Mouse (Mus musculus): ENCODE results near the gene Proser2. TPM values are rescaled to one million over a fixed set of nuclear protein-coding genes. Genes with fewer than 3 reads are reported as not detected.

The Proser2 gene
- polyA plus RNA-seq, 1 experiment: 0.94 TPM

- Histone ChIP-seq H3ac (ENCODE audit: control insufficient read depth, insufficient read length) (no peak overlapping the region), H3K27me3 (ENCODE audit: control insufficient read depth, insufficient read depth, insufficient read length) (no peaks in the 10 kb centered on the region), H3K36me3 (ENCODE audit: control insufficient read depth, insufficient read depth) (no peaks in the 10 kb centered on the region), H3K4me3 (no peak overlapping the region), H3K79me2 (ENCODE audit: control insufficient read depth, insufficient read depth) (no peaks in the 10 kb centered on the region), H3K4me2 (ENCODE audit: low read depth) (no peak overlapping the region)
- TF ChIP-seq POLR2A (IDR thresholded peaks at IDR 0.05; ENCODE audit: insufficient read length, low read depth): no peak
- TF ChIP-seq MAX (IDR thresholded peaks at IDR 0.05; ENCODE audit: low read depth): no peak
- TF ChIP-seq USF1 (IDR thresholded peaks at IDR 0.05; ENCODE audit: low read depth): no peak
- TF ChIP-seq REST (IDR thresholded peaks at IDR 0.05; ENCODE audit: insufficient read depth, insufficient read length): no peak
Measured at GRCm38 (mm10) chr2:6128136-6128805, 1.7 kb downstream of the Proser2 start.

- Histone ChIP-seq H3K4me2 (ENCODE audit: low read depth) (no peak overlapping the region), H3K4me3 (no peak overlapping the region), H3K36me3 (ENCODE audit: control insufficient read depth, insufficient read depth) (no peaks in the 10 kb centered on the region), H3K27me3 (ENCODE audit: control insufficient read depth, insufficient read depth, insufficient read length) (no peaks in the 10 kb centered on the region), H3K79me2 (ENCODE audit: control insufficient read depth, insufficient read depth) (no peaks in the 10 kb centered on the region), H3ac (ENCODE audit: control insufficient read depth, insufficient read length) (no peak overlapping the region)
- TF ChIP-seq SRF (IDR thresholded peaks at IDR 0.05; ENCODE audit: control insufficient read depth, insufficient read length, low read depth) (no peak), POLR2A (IDR thresholded peaks at IDR 0.05; ENCODE audit: insufficient read length, low read depth) (no peak)
Measured at GRCm38 (mm10) chr2:6123046-6123445, 7.0 kb downstream of the Proser2 start.

GRCm38 (mm10) chr2:6121091-6121490 is 8.9 kb downstream of the Proser2 start:
- H3K36me3 ChIP-seq (ENCODE audit: control insufficient read depth, insufficient read depth): no peaks in the 10 kb centered on the region
- TF ChIP-seq POLR2A (IDR thresholded peaks at IDR 0.05; ENCODE audit: insufficient read length, low read depth) (no peak), TCF3 (IDR thresholded peaks at IDR 0.05; ENCODE audit: insufficient read length, low read depth) (no peak), E2F4 (IDR thresholded peaks at IDR 0.05; ENCODE audit: insufficient read depth) (no peak), USF1 (IDR thresholded peaks at IDR 0.05; ENCODE audit: low read depth) (no peak), REST (IDR thresholded peaks at IDR 0.05; ENCODE audit: insufficient read depth, insufficient read length) (no peak), POLR2AphosphoS2 (IDR thresholded peaks at IDR 0.05; ENCODE audit: insufficient read length, low read depth) (no peak), MAX (IDR thresholded peaks at IDR 0.05; ENCODE audit: low read depth) (no peak), MYOG (IDR thresholded peaks at IDR 0.05; ENCODE audit: control insufficient read depth in 1 of 3, insufficient read depth in 1 of 3, insufficient read length in 2 of 3, low read depth in 2 of 3) (no peak), TCF12 (IDR thresholded peaks at IDR 0.05; ENCODE audit: insufficient read depth, poor library complexity, severe bottlenecking) (no peak), CEBPB (IDR thresholded peaks at IDR 0.05; ENCODE audit: insufficient read depth, poor library complexity, severe bottlenecking) (no peak), MYOD1 (IDR thresholded peaks at IDR 0.05; ENCODE audit: control insufficient read depth in 1 of 3, insufficient read length in 2 of 3, low read depth in 2 of 3) (no peak), SRF (IDR thresholded peaks at IDR 0.05; ENCODE audit: control insufficient read depth, insufficient read length, low read depth) (no peak)
- H3K79me2 ChIP-seq (ENCODE audit: control insufficient read depth, insufficient read depth): no peaks in the 10 kb centered on the region
- no peak overlapping the region for H3K4me2 ChIP-seq (ENCODE audit: low read depth)
- H3ac ChIP-seq (ENCODE audit: control insufficient read depth, insufficient read length): no peak overlapping the region
- H3K27me3 ChIP-seq (ENCODE audit: control insufficient read depth, insufficient read depth, insufficient read length): no peaks in the 10 kb centered on the region
- no peak overlapping the region for H3K4me3 ChIP-seq

- Histone ChIP-seq H3K36me3 (ENCODE audit: control insufficient read depth, insufficient read depth) (no peaks in the 10 kb centered on the region), H3K4me2 (ENCODE audit: low read depth) (no peak overlapping the region), H3ac (ENCODE audit: control insufficient read depth, insufficient read length) (no peak overlapping the region), H3K27me3 (ENCODE audit: control insufficient read depth, insufficient read depth, insufficient read length) (no peaks in the 10 kb centered on the region), H3K79me2 (ENCODE audit: control insufficient read depth, insufficient read depth) (no peaks in the 10 kb centered on the region), H3K4me3 (no peak overlapping the region)
- TF ChIP-seq MYOG (IDR thresholded peaks at IDR 0.05; ENCODE audit: control insufficient read depth in 1 of 3, insufficient read depth in 1 of 3, insufficient read length in 2 of 3, low read depth in 2 of 3): no peak
- TF ChIP-seq USF1 (IDR thresholded peaks at IDR 0.05; ENCODE audit: low read depth): no peak
- TF ChIP-seq POLR2AphosphoS2 (IDR thresholded peaks at IDR 0.05; ENCODE audit: insufficient read length, low read depth): no peak
- no peak for TF ChIP-seq REST (IDR thresholded peaks at IDR 0.05; ENCODE audit: insufficient read depth, insufficient read length)
- no peak for TF ChIP-seq TCF12 (IDR thresholded peaks at IDR 0.05; ENCODE audit: insufficient read depth, poor library complexity, severe bottlenecking)
- TF ChIP-seq MAX (IDR thresholded peaks at IDR 0.05; ENCODE audit: low read depth): no peak
- TF ChIP-seq MYOD1 (IDR thresholded peaks at IDR 0.05; ENCODE audit: control insufficient read depth in 1 of 3, insufficient read length in 2 of 3, low read depth in 2 of 3): no peak
- no peak for TF ChIP-seq SRF (IDR thresholded peaks at IDR 0.05; ENCODE audit: control insufficient read depth, insufficient read length, low read depth)
- TF ChIP-seq CEBPB (IDR thresholded peaks at IDR 0.05; ENCODE audit: insufficient read depth, poor library complexity, severe bottlenecking): no peak
- no peak for TF ChIP-seq POLR2A (IDR thresholded peaks at IDR 0.05; ENCODE audit: insufficient read length, low read depth)
- TF ChIP-seq E2F4 (IDR thresholded peaks at IDR 0.05; ENCODE audit: insufficient read depth): no peak
Measured at GRCm38 (mm10) chr2:6118246-6118645, 11.8 kb downstream of the Proser2 start.

GRCm38 (mm10) chr2:6113792-6114191 is 16.2 kb downstream of the Proser2 start:
- no peak overlapping the region for H3ac ChIP-seq (ENCODE audit: control insufficient read depth, insufficient read length)
- H3K79me2 ChIP-seq (ENCODE audit: control insufficient read depth, insufficient read depth): no peaks in the 10 kb centered on the region
- H3K36me3 ChIP-seq (ENCODE audit: control insufficient read depth, insufficient read depth): no peaks in the 10 kb centered on the region
- TF ChIP-seq E2F4 (IDR thresholded peaks at IDR 0.05; ENCODE audit: insufficient read depth) (no peak), POLR2A (IDR thresholded peaks at IDR 0.05; ENCODE audit: insufficient read length, low read depth) (no peak), SRF (IDR thresholded peaks at IDR 0.05; ENCODE audit: control insufficient read depth, insufficient read length, low read depth) (no peak), MAX (IDR thresholded peaks at IDR 0.05; ENCODE audit: low read depth) (no peak), MYOG (IDR thresholded peaks at IDR 0.05; ENCODE audit: control insufficient read depth in 1 of 3, insufficient read depth in 1 of 3, insufficient read length in 2 of 3, low read depth in 2 of 3) (no peak), REST (IDR thresholded peaks at IDR 0.05; ENCODE audit: insufficient read depth, insufficient read length) (no peak), TCF3 (IDR thresholded peaks at IDR 0.05; ENCODE audit: insufficient read length, low read depth) (no peak), MYOD1 (IDR thresholded peaks at IDR 0.05; ENCODE audit: control insufficient read depth in 1 of 3, insufficient read length in 2 of 3, low read depth in 2 of 3) (no peak), TCF12 (IDR thresholded peaks at IDR 0.05; ENCODE audit: insufficient read depth, poor library complexity, severe bottlenecking) (no peak), CEBPB (IDR thresholded peaks at IDR 0.05; ENCODE audit: insufficient read depth, poor library complexity, severe bottlenecking) (no peak), POLR2AphosphoS2 (IDR thresholded peaks at IDR 0.05; ENCODE audit: insufficient read length, low read depth) (no peak), USF1 (IDR thresholded peaks at IDR 0.05; ENCODE audit: low read depth) (no peak)
- H3K4me2 ChIP-seq (ENCODE audit: low read depth): no peak overlapping the region
- H3K27me3 ChIP-seq (ENCODE audit: control insufficient read depth, insufficient read depth, insufficient read length): no peaks in the 10 kb centered on the region
- H3K4me3 ChIP-seq: no peak overlapping the region
